Mouse (Mus musculus) embryo, embryonic 11 days (tissue): ENCODE results near the gene Spg7.
A peak's percentile ranks its signal among the peaks of the same experiment; 100 is the strongest.

Experiments used
- DNase-seq: peaks from one replicate; pipeline ENCODE4 v3.0.0-alpha.2; 2015

Spg7 gene

DNA sequence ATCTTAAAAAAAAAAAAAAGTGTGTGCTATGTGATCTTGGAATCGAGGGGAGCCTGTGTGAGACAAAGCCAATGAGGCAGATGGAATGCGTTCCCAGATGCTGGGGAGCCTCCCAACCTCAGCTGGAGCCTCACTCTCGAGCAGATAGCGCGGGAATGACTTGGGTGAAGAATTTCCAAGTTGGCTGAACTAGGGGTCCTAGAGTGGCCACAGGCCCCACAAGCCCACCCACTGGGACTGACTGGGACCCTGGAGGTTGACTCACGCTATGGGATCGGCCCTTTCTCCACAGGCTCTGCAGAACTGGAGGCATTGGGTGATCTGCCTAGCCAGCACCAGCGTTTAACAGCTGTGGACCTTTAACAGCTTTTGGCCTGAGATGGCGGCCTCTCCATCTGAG lies 73.5 kb downstream of the Spg7 start:
- DNase-seq = no peak

DNA sequence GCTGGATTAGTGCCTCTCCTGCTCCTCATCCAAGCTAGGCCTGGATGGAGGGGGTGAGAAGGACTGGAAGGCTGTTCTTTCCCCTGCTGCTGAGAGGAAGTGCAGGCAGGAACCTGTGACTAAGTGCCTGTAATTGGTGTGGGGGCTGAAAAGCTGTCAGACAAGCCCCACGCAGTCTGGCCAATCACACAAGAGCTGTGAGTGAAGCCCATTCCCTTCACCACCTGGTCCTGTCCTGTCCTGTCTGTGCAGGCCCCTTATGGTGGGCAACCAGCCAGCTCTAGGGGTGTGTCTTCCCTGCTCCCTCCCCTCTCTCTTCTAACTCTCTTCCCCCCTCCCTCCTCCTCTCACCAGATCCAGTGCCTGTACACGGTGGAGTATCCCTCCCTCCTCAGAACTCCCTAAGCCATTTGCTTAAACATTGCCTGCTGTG lies 74.9 kb downstream of the Spg7 start:
- DNase-seq = peak; percentile 71

DNA sequence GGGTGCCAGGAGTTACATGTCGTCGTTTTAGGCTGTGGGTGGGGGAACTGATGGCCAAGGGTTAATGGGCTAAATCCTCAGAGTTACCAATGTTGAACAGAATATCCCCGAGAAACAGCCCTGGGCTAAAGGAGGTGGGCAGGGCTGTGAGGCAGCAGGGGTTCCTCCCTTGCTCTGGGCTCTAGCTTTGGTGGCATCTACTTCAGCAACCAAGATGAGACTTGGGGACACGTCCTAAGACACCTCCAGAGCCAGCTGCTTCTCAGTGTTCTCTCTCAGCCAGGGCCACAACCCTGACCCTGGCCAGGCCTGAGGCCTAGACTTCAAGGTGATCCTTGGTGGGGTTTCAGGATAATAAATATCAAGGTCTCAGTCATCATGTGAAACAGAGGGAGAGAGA lies 76.0 kb downstream of the Spg7 start:
- DNase-seq = no peak

DNA sequence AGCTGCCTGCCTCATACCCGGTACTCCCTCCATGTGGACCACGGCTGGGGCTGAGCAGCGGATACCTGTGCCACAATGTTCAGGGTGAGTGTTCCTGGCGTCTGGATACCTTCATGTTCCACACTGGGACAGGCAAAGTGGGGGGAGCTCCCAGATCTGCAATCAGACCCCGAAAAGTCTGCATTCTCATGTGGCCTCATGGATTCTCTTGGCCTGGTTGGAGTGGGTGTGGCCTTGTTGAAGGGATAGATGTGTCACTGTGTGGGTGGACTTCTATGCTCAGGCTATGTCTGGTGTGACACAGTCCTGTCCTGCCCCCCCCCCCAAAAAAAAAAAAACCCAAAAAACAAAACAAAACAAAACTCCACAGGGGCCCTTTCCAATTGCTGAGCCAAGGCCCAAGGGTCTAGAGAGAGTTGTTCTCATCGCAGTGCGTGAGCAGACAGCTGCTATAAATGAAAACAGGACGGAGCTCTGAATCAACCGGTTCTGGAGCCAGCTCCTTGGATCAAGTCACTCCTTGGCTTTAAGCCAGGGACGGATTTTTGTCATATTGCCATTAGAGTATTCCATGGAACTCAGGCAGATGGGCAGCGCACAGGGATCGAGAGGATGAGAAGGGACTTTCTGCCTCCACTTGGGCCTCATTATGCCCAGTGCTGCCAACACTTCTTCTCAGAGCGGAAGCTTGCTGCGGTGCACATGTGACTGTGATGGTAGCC lies 79.2 kb downstream of the Spg7 start:
- no peak for DNase-seq

GRCm38 (mm10) chr8:123145279-123145678 lies 82.5 kb downstream of the Spg7 start:
- peak; percentile 80 for DNase-seq

- no peak for DNase-seq
Observed at GRCm38 (mm10) chr8:123146390-123146789, 83.6 kb downstream of the Spg7 start.
